ENCODE assay signal across 13 mouse cellular contexts in the genomic region with DNA sequence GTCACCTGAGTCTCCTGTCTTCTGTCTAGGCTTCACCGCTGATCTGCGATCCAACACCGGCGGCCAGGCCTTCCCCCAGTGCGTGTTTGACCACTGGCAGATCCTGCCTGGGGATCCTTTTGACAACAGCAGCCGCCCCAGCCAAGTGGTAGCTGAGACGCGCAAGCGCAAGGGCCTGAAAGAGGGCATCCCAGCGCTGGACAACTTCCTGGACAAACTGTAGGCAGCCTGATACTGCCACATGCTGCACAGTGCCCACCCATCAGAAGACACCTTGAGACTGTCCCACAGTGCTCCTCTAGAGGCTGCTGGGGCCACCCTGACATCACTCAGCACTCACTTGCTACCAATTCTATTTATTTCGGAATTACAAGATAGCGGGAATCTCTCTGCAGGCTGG. TPM values are rescaled to one million over a fixed set of nuclear protein-coding genes. Genes with fewer than 3 reads are reported as not detected.
A peak's percentile ranks its signal among the peaks of the same experiment; 100 is the strongest.
DNase-seq lines count a peak whose midpoint lies in the region; ATAC-seq lines count a peak whose summit lies in the region.
"Not testable (repeated sequence)": the region's sequence is repeated elsewhere in the genome, so short reads cannot be mapped to it uniquely, and the experiment has no call there.
"Had no signal": no experiment of that assay in that cellular context is flagged by ENCODE, and none has a peak within 500 bp of the region (broad histone marks: within the 10 kb centered on the region; RNA-seq: fewer than 3 reads in every experiment).

No protein-coding gene starts in this region.

- ATAC-seq in embryonic facial prominence, embryonic 14.5 days (ENCODE audit: low read depth); liver, embryonic 13.5 days (ENCODE audit: low read depth); midbrain, embryonic 14.5 days (ENCODE audit: low FRiP score, low TSS enrichment): not testable (repeated sequence)

- peaks cover 78% of the 10 kb centered on the region for H3K36me3 ChIP-seq in embryonic facial prominence, embryonic 14.5 days (ENCODE audit: control insufficient read depth, insufficient read depth, low read length)
- peaks cover 84% of the 10 kb centered on the region for H3K36me3 ChIP-seq in hindbrain, embryonic 10.5 days
- peaks cover 83% of the 10 kb centered on the region for H3K36me3 ChIP-seq in liver, embryonic 13.5 days
- H3K36me3 ChIP-seq in midbrain, embryonic 14.5 days (ENCODE audit: control insufficient read depth, insufficient read depth, low read length): peaks cover 77% of the 10 kb centered on the region

- H3K4me3 ChIP-seq in embryonic facial prominence, embryonic 14.5 days (ENCODE audit: low read depth, low read length); midbrain, embryonic 14.5 days (replicated peaks; ENCODE audit: low read depth, low read length): not testable (repeated sequence)
- peak overlapping the region; percentile 84 for H3K4me3 ChIP-seq in hindbrain, embryonic 10.5 days
- 0 out of 2 replicates have a peak overlapping the region, but pooled peaks have one; percentile 8 for H3K4me3 ChIP-seq in liver, embryonic 13.5 days (replicated peaks)

- not testable (repeated sequence) for H3K4me2 ChIP-seq in embryonic facial prominence, embryonic 14.5 days (ENCODE audit: low read depth, low read length); midbrain, embryonic 14.5 days (ENCODE audit: low read length)
- H3K4me2 ChIP-seq in liver, embryonic 13.5 days: peak overlapping the region; percentile 34; the same call in 1 of the 2 replicates

- H3K27me3 ChIP-seq in embryonic facial prominence, embryonic 14.5 days (replicated peaks; ENCODE audit: control insufficient read depth, insufficient read depth, low read length); hindbrain, embryonic 10.5 days (ENCODE audit: insufficient read depth, poor library complexity, severe bottlenecking); liver, embryonic 13.5 days; midbrain, embryonic 14.5 days (ENCODE audit: control insufficient read depth, insufficient read depth, low read length): not testable (repeated sequence)

- not testable (repeated sequence) for H3K9ac ChIP-seq in embryonic facial prominence, embryonic 14.5 days (ENCODE audit: low read depth, low read length); liver, embryonic 13.5 days; midbrain, embryonic 14.5 days (replicated peaks; ENCODE audit: low read length)

- H3K4me1 ChIP-seq in embryonic facial prominence, embryonic 14.5 days (ENCODE audit: control insufficient read depth, insufficient read depth, low read length): not testable (repeated sequence)
- peaks cover 56% of the 10 kb centered on the region for H3K4me1 ChIP-seq in hindbrain, embryonic 10.5 days (replicated peaks)
- peaks cover 73% of the 10 kb centered on the region for H3K4me1 ChIP-seq in liver, embryonic 13.5 days (replicated peaks)
- H3K4me1 ChIP-seq in midbrain, embryonic 14.5 days (ENCODE audit: control insufficient read depth, insufficient read depth, low read length): peaks cover 19% of the 10 kb centered on the region

- H3K9me3 ChIP-seq in embryonic facial prominence, embryonic 14.5 days (ENCODE audit: control insufficient read depth, low read length); hindbrain, embryonic 10.5 days; liver, embryonic 13.5 days (replicated peaks); midbrain, embryonic 14.5 days (ENCODE audit: control insufficient read depth, low read length): not testable (repeated sequence)

- 86% methylated on average over 11 of the region's 12 CpGs for WGBS in embryonic facial prominence, embryonic 14.5 days
- WGBS in hindbrain, embryonic 10.5 days: 82% methylated on average over 12 of the region's 12 CpGs
- WGBS in liver, embryonic 13.5 days (ENCODE audit: insufficient replicate concordance): 79% methylated on average over 12 of the region's 12 CpGs
- WGBS in midbrain, embryonic 14.5 days: 82% methylated on average over 12 of the region's 12 CpGs

- peak; percentile 45 to 65 for DNase-seq in adrenal gland, adult (ENCODE audit: inconsistent age in 2 of 2, low spot score in 1 of 2)
- not testable (repeated sequence) for DNase-seq in embryonic facial prominence, embryonic 14.5 days (ENCODE audit: low spot score); hindbrain, embryonic 10.5 days (ENCODE audit: low spot score); liver, embryonic 13.5 days; midbrain, embryonic 14.5 days
- DNase-seq in heart, adult 11 months: peak; percentile 95
- peak; percentile 30 for DNase-seq in kidney, adult 9 months

- H3K27ac ChIP-seq in embryonic facial prominence, embryonic 14.5 days (replicated peaks; ENCODE audit: low read depth, low read length): peak overlapping the region; percentile 30; the same call in 1 of the 2 replicates
- H3K27ac ChIP-seq in hindbrain, embryonic 10.5 days: not testable (repeated sequence)
- H3K27ac ChIP-seq in liver, embryonic 13.5 days: peak overlapping the region; percentile 62
- peak overlapping the region; percentile 64; the same call in 1 of the 2 replicates for H3K27ac ChIP-seq in midbrain, embryonic 14.5 days (replicated peaks; ENCODE audit: low read depth, low read length)

RNA-seq across cellular contexts. Expression of a gene that starts 0.9 kb away (rescaled TPM):
- 53.4 and 58.3 TPM in 2 replicates for polyA plus RNA-seq in embryonic facial prominence, embryonic 14.5 days (2014; fragmentation: Nextera tagmentation; extraction: Ambion mirVana)
- 58.3 and 75.6 TPM in 2 replicates for polyA plus RNA-seq in hindbrain, embryonic 10.5 days (2016; fragmentation: Nextera tagmentation; extraction: Ambion mirVana)
- 19.3 and 20.9 TPM in 2 replicates for polyA plus RNA-seq in liver, embryonic 13.5 days (2015; fragmentation: Nextera tagmentation; extraction: Ambion mirVana)
- 63.3 and 66.9 TPM in 2 replicates for polyA plus RNA-seq in midbrain, embryonic 14.5 days (2014; fragmentation: Nextera tagmentation; extraction: Ambion mirVana)

RNA-seq across cellular contexts. Expression of a gene that starts 1.8 kb away (rescaled TPM):
- polyA plus RNA-seq in embryonic facial prominence, embryonic 14.5 days (2014; fragmentation: Nextera tagmentation; extraction: Ambion mirVana): not detected in 2 replicates
- not detected in 2 replicates for polyA plus RNA-seq in hindbrain, embryonic 10.5 days (2016; fragmentation: Nextera tagmentation; extraction: Ambion mirVana)
- 0.08 TPM in 1 of 2 replicates, not detected in the other for polyA plus RNA-seq in liver, embryonic 13.5 days (2015; fragmentation: Nextera tagmentation; extraction: Ambion mirVana)
- 0.23 TPM in 1 of 2 replicates, not detected in the other for polyA plus RNA-seq in midbrain, embryonic 14.5 days (2014; fragmentation: Nextera tagmentation; extraction: Ambion mirVana)
- polyA plus RNA-seq: CD4-positive, CD25-positive, alpha-beta regulatory T cell, adult 4 months; forebrain, embryonic 16.5 days; gonadal fat pad, adult 2 months; kidney, embryonic 14.5 days; liver, adult 2 months had no signal

RNA-seq across cellular contexts. Expression of a gene that starts 5.4 kb away (rescaled TPM):
- 549 and 578 TPM in 2 replicates for polyA plus RNA-seq in embryonic facial prominence, embryonic 14.5 days (2014; fragmentation: Nextera tagmentation; extraction: Ambion mirVana)
- 495 and 570 TPM in 2 replicates for polyA plus RNA-seq in hindbrain, embryonic 10.5 days (2016; fragmentation: Nextera tagmentation; extraction: Ambion mirVana)
- 369 and 384 TPM in 2 replicates for polyA plus RNA-seq in liver, embryonic 13.5 days (2015; fragmentation: Nextera tagmentation; extraction: Ambion mirVana)
- 479 and 528 TPM in 2 replicates for polyA plus RNA-seq in midbrain, embryonic 14.5 days (2014; fragmentation: Nextera tagmentation; extraction: Ambion mirVana)

RNA-seq across cellular contexts. Expression of a gene that starts 14.1 kb away (rescaled TPM):
- 33.2 and 35.6 TPM in 2 replicates for polyA plus RNA-seq in embryonic facial prominence, embryonic 14.5 days (2014; fragmentation: Nextera tagmentation; extraction: Ambion mirVana)
- 64.1 and 72.2 TPM in 2 replicates for polyA plus RNA-seq in hindbrain, embryonic 10.5 days (2016; fragmentation: Nextera tagmentation; extraction: Ambion mirVana)
- polyA plus RNA-seq in liver, embryonic 13.5 days (2015; fragmentation: Nextera tagmentation; extraction: Ambion mirVana): 23.5 and 23.8 TPM in 2 replicates
- 49.2 and 55.7 TPM in 2 replicates for polyA plus RNA-seq in midbrain, embryonic 14.5 days (2014; fragmentation: Nextera tagmentation; extraction: Ambion mirVana)

RNA-seq across cellular contexts. Expression of a gene that starts 20.0 kb away (rescaled TPM):
- 1.2 and 1.7 TPM in 2 replicates for polyA plus RNA-seq in embryonic facial prominence, embryonic 14.5 days (2014; fragmentation: Nextera tagmentation; extraction: Ambion mirVana)
- not detected in 2 replicates for polyA plus RNA-seq in hindbrain, embryonic 10.5 days (2016; fragmentation: Nextera tagmentation; extraction: Ambion mirVana)
- polyA plus RNA-seq in liver, embryonic 13.5 days (2015; fragmentation: Nextera tagmentation; extraction: Ambion mirVana): not detected in 2 replicates
- not detected in 2 replicates for polyA plus RNA-seq in midbrain, embryonic 14.5 days (2014; fragmentation: Nextera tagmentation; extraction: Ambion mirVana)
- polyA plus RNA-seq: gonadal fat pad, adult 2 months; kidney, embryonic 14.5 days; liver, adult 2 months; testis, adult 2 months had no signal
